25 mouse cellular contexts compared by ENCODE assay signal in the genomic region with DNA sequence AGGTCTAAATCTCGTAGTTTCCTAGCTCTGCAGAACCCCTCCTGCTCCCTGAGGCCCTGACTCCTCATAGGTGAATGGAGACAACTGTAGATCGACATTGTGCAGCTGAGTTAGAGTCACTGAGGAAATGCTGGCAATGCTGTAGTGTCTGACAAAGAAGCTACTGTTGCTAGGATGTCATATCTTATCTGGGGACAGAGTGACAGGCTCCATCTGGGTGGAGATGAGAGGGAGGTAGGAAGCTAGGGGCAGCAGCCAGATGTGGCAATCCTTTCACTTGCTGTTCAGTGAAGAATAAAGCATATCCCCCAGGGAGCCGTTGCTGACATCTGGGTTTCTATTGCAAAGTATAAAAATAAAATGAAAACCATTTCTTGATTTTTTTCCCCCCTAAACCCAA.
DNase-seq lines count a peak whose midpoint lies in the region; ATAC-seq and TF ChIP-seq lines count a peak whose summit lies in the region.
"Had no signal": no experiment of that assay in that cellular context is flagged by ENCODE, and none has a peak within 500 bp of the region (broad histone marks: within the 10 kb centered on the region; RNA-seq: fewer than 3 reads in every experiment).

No protein-coding gene starts in this region.

- no peak overlapping the region for H3K4me2 ChIP-seq in hindbrain, embryonic 14.5 days (replicated peaks)
- H3K4me2 ChIP-seq: embryonic facial prominence, embryonic 15.5 days; hindbrain, embryonic 12.5 days; intestine, embryonic 15.5 days had no signal

- DNase-seq in heart, adult 9 months (ENCODE audit: low spot score in 2 of 2), result peak; percentile 37 to 49
- no peak for DNase-seq in heart, postnatal 4 days
- DNase-seq in layer of hippocampus, adult 2 months (ENCODE audit: low spot score in 2 of 2), result no peak
- DNase-seq in layer of hippocampus, adult 11-12 months (ENCODE audit: low spot score), result no peak
- peak; percentile 12 for DNase-seq in 3T3-L1 (ENCODE audit: low read depth, low spot score)
- peak; percentile 59 for DNase-seq in MEL (ENCODE audit: low read depth, low spot score)
- no peak for DNase-seq in cerebellum, adult 2 months
- DNase-seq in hindbrain, embryonic 14.5 days (ENCODE audit: low spot score), result no peak
- DNase-seq: adrenal gland, adult 2 months; adrenal gland, postnatal 25 days; B cell, adult 2 months; cerebellum, adult 8-10 months; cerebellum, postnatal 14 days; embryo, embryonic 11 days; gastrocnemius, postnatal 10 days; kidney, adult 18-20 months had no signal

- peak overlapping the region; percentile 5; the same call in 1 of the 2 replicates for H3K27ac ChIP-seq in layer of hippocampus, adult 2 months
- H3K27ac ChIP-seq in MEL (ENCODE audit: control insufficient read depth, low read depth, low read length), result no peak overlapping the region
- H3K27ac ChIP-seq in cerebellum, adult 2 months (ENCODE audit: insufficient read depth, low read length), result no peak overlapping the region
- no peak overlapping the region for H3K27ac ChIP-seq in hindbrain, embryonic 14.5 days
- H3K27ac ChIP-seq: embryonic facial prominence, embryonic 15.5 days; forebrain, embryonic 10.5 days; hindbrain, embryonic 12.5 days; hindbrain, postnatal 0 days; intestine, embryonic 15.5 days had no signal

- ATAC-seq in hindbrain, embryonic 14.5 days (ENCODE audit: low FRiP score), result no peak
- ATAC-seq: CD4-positive, CD25-positive, alpha-beta regulatory T cell, adult 4 months; forebrain, embryonic 14.5 days; hindbrain, postnatal 0 days; intestine, embryonic 15.5 days had no signal

- H3K79me2 ChIP-seq in MEL (ENCODE audit: control insufficient read depth, insufficient read depth, low read length, poor library complexity), result no peaks in the 10 kb centered on the region

- peaks cover 0 to 26% of the 10 kb centered on the region in 2 experiments; a peak in 2 of 4 replicates for H3K36me3 ChIP-seq in MEL (ENCODE audit: control insufficient read depth in 1 of 2, insufficient read depth in 2 of 2, low read length in 2 of 2)
- no peaks in the 10 kb centered on the region for H3K36me3 ChIP-seq in hindbrain, embryonic 14.5 days (replicated peaks; ENCODE audit: control insufficient read depth, insufficient read depth)
- H3K36me3 ChIP-seq: embryonic facial prominence, embryonic 15.5 days; forebrain, embryonic 10.5 days; G1E; hindbrain, embryonic 12.5 days; intestine, embryonic 15.5 days had no signal

- TF ChIP-seq POLR2A in MEL (IDR thresholded peaks at IDR 0.05; ENCODE audit: control insufficient read depth in 1 of 2, insufficient read depth in 1 of 2, low read depth in 1 of 2, low read length in 2 of 2, poor library complexity in 1 of 2), result no peak
- TF ChIP-seq POLR2A in cerebellum, adult 2 months (IDR thresholded peaks at IDR 0.05; ENCODE audit: borderline replicate concordance, insufficient read depth, low read length), result no peak

- no peak for TF ChIP-seq RAD21 in MEL (IDR thresholded peaks at IDR 0.05; ENCODE audit: low read depth, low read length)

- peak; percentile 63 to 68; a peak in 3 of 4 replicates for TF ChIP-seq EP300 in MEL (IDR thresholded peaks at IDR 0.05; ENCODE audit: low read depth in 1 of 2, low read length in 2 of 2)

- TF ChIP-seq CTCF in layer of hippocampus, adult 2 months (conservative IDR thresholded peaks at IDR 0.05), result no peak
- TF ChIP-seq CTCF in MEL (IDR thresholded peaks at IDR 0.05 in 2 of 3, conservative IDR thresholded peaks at IDR 0.05 in 1 of 3; ENCODE audit: control insufficient read depth in 1 of 3, insufficient read depth in 1 of 3, low read depth in 2 of 3, low read length in 3 of 3, poor library complexity in 1 of 3, severe bottlenecking in 1 of 3), result no peak
- no peak for TF ChIP-seq CTCF in cerebellum, adult 2 months (IDR thresholded peaks at IDR 0.05; ENCODE audit: borderline replicate concordance, insufficient read depth, low read depth, low read length)

- H3K9ac ChIP-seq in MEL (ENCODE audit: control insufficient read depth, low read depth, low read length, poor library complexity, severe bottlenecking), result no peak overlapping the region
- no peak overlapping the region for H3K9ac ChIP-seq in hindbrain, embryonic 14.5 days
- H3K9ac ChIP-seq: embryonic facial prominence, embryonic 15.5 days; hindbrain, embryonic 12.5 days; intestine, embryonic 15.5 days had no signal

- H3K9me3 ChIP-seq in MEL (replicated peaks; ENCODE audit: insufficient read depth, low read length), result no peaks in the 10 kb centered on the region
- H3K9me3 ChIP-seq in hindbrain, embryonic 14.5 days (ENCODE audit: control insufficient read depth, low read length), result no peaks in the 10 kb centered on the region
- H3K9me3 ChIP-seq: embryonic facial prominence, embryonic 15.5 days; forebrain, embryonic 10.5 days; G1E; hindbrain, embryonic 12.5 days; intestine, embryonic 15.5 days had no signal

- 67% methylated on average over 3 of the region's 3 CpGs for WGBS in cerebellum, adult 2 months
- 70% methylated on average over 3 of the region's 3 CpGs for WGBS in hindbrain, embryonic 14.5 days

- H3K27me3 ChIP-seq in MEL (ENCODE audit: control insufficient read depth in 1 of 2, insufficient read depth in 2 of 2, low read length in 2 of 2), result no peaks in the 10 kb centered on the region
- no peaks in the 10 kb centered on the region for H3K27me3 ChIP-seq in cerebellum, adult 2 months (ENCODE audit: control insufficient read depth, insufficient read depth, low read length)
- no peaks in the 10 kb centered on the region for H3K27me3 ChIP-seq in hindbrain, embryonic 14.5 days (ENCODE audit: control insufficient read depth, insufficient read depth, low read length)
- H3K27me3 ChIP-seq: embryonic facial prominence, embryonic 15.5 days; hindbrain, embryonic 12.5 days; intestine, embryonic 15.5 days had no signal

- H3K4me3 ChIP-seq in layer of hippocampus, adult 2 months, result no peak overlapping the region
- no peak overlapping the region for H3K4me3 ChIP-seq in MEL (ENCODE audit: control insufficient read depth in 1 of 2, insufficient read depth in 1 of 2, low read depth in 2 of 2, low read length in 2 of 2)
- H3K4me3 ChIP-seq in cerebellum, adult 2 months (replicated peaks; ENCODE audit: insufficient read depth, low read depth, low read length), result no peak overlapping the region
- no peak overlapping the region for H3K4me3 ChIP-seq in hindbrain, embryonic 14.5 days (replicated peaks; ENCODE audit: low read length)
- H3K4me3 ChIP-seq: embryonic facial prominence, embryonic 15.5 days; erythroblast, embryonic 14.5 days; forebrain, embryonic 10.5 days; hindbrain, embryonic 12.5 days; intestine, embryonic 15.5 days had no signal

- peaks cover 0 to 32% of the 10 kb centered on the region in 2 experiments; a peak in 3 of 4 replicates for H3K4me1 ChIP-seq in MEL (ENCODE audit: control insufficient read depth in 1 of 2, insufficient read depth in 2 of 2, low read length in 2 of 2)
- H3K4me1 ChIP-seq in cerebellum, adult 2 months (ENCODE audit: control insufficient read depth, insufficient read depth, low read length), result no peaks in the 10 kb centered on the region
- no peaks in the 10 kb centered on the region for H3K4me1 ChIP-seq in hindbrain, embryonic 14.5 days (replicated peaks; ENCODE audit: control insufficient read depth, insufficient read depth, low read length)
- H3K4me1 ChIP-seq: embryonic facial prominence, embryonic 15.5 days; forebrain, embryonic 10.5 days; intestine, embryonic 15.5 days had no signal

TF ChIP-seq in MEL, 35 proteins besides CTCF, POLR2A, EP300 and RAD21:
- no peak for TF ChIP-seq JUND (IDR thresholded peaks at IDR 0.05; ENCODE audit: low read depth, low read length)
- no peak for TF ChIP-seq BHLHE40 (IDR thresholded peaks at IDR 0.05; ENCODE audit: borderline replicate concordance, low read depth, low read length)
- TF ChIP-seq NRF1 (IDR thresholded peaks at IDR 0.05; ENCODE audit: insufficient read depth, low read depth, low read length, poor library complexity, severe bottlenecking), result no peak
- peak; percentile 78 for TF ChIP-seq GATA1 (IDR thresholded peaks at IDR 0.05; ENCODE audit: low read depth, low read length)
- no peak for TF ChIP-seq MAX (IDR thresholded peaks at IDR 0.05; ENCODE audit: low read length)
- no peak for TF ChIP-seq ELF1 (IDR thresholded peaks at IDR 0.05; ENCODE audit: low read depth, low read length)
- TF ChIP-seq ZNF384 (IDR thresholded peaks at IDR 0.05; ENCODE audit: low read depth, low read length), result no peak
- no peak for TF ChIP-seq TAL1 (IDR thresholded peaks at IDR 0.05; ENCODE audit: low read length)
- TF ChIP-seq KAT2A (conservative IDR thresholded peaks at IDR 0.05; ENCODE audit: low read depth, low read length), result no peak
- TF ChIP-seq ETS1 (IDR thresholded peaks at IDR 0.05; ENCODE audit: low read depth, low read length), result 0 out of 2 replicates have a peak, but pooled peaks have one; percentile 23
- TF ChIP-seq POLR2AphosphoS2 (IDR thresholded peaks at IDR 0.05; ENCODE audit: low read length), result no peak
- 0 out of 2 replicates have a peak, but pooled peaks have one; percentile 29 for TF ChIP-seq MXI1 (IDR thresholded peaks at IDR 0.05; ENCODE audit: low read depth, low read length)
- TF ChIP-seq TCF12 (IDR thresholded peaks at IDR 0.05; ENCODE audit: low read depth, low read length), result peak; percentile 31; the same call in 1 of the 2 replicates
- TF ChIP-seq SIN3A (IDR thresholded peaks at IDR 0.05; ENCODE audit: low read length), result peak; percentile 46; the same call in 1 of the 2 replicates
- no peak for TF ChIP-seq MYB (IDR thresholded peaks at IDR 0.05; ENCODE audit: low read depth, low read length)
- TF ChIP-seq USF1 (IDR thresholded peaks at IDR 0.05; ENCODE audit: low read depth, low read length), result no peak
- no peak for TF ChIP-seq CHD1 (IDR thresholded peaks at IDR 0.05; ENCODE audit: low read depth, low read length)
- no peak for TF ChIP-seq E2F4 (IDR thresholded peaks at IDR 0.05; ENCODE audit: borderline replicate concordance, low read depth, low read length)
- no peak for TF ChIP-seq HCFC1 (IDR thresholded peaks at IDR 0.05; ENCODE audit: low read depth, low read length)
- no peak for TF ChIP-seq GABPA (IDR thresholded peaks at IDR 0.05; ENCODE audit: low read depth, low read length)
- peak; percentile 24; the same call in 1 of the 2 replicates for TF ChIP-seq RCOR1 (IDR thresholded peaks at IDR 0.05; ENCODE audit: low read depth, low read length)
- no peak for TF ChIP-seq ZC3H11A (IDR thresholded peaks at IDR 0.05; ENCODE audit: low read depth, low read length)
- no peak for TF ChIP-seq TBP (IDR thresholded peaks at IDR 0.05; ENCODE audit: low read depth, low read length)

Comparison
In these comparisons a context has a peak if more than half of its experiments do, and no peak if none do; other contexts are left out.
1. DNase-seq: peak in heart, adult 9 months (2 of 2), 3T3-L1 (single experiment) and MEL (single experiment); none in heart, postnatal 4 days (single experiment), layer of hippocampus, adult 2 months (0 of 2), layer of hippocampus, adult 11-12 months (single experiment), cerebellum, adult 2 months (0 of 2) and hindbrain, embryonic 14.5 days (single experiment).